Mouse (Mus musculus) neural tube, embryonic 14.5 days (tissue): ENCODE results near the gene Cd48. TPM values are rescaled to one million over a fixed set of nuclear protein-coding genes. Genes with fewer than 3 reads are reported as not detected.

Experiments
- ATAC-seq: fragments of 200-750 bp; cut with Nextera tagmentation; 2 replicates; pipeline ENCODE4 v1.8.0; 2017; ENCODE audit warnings: low read depth, mild to moderate bottlenecking, moderate TSS enrichment, moderate library complexity
- H3K27ac ChIP-seq: fragments of 300-500 bp; sonication (generic); 2 replicates; pipeline ENCODE4 v1.5.1; 2014; ENCODE audit warnings: low read depth, mild to moderate bottlenecking, control low read depth, low read length, moderate library complexity, mixed read lengths
- H3K27me3 ChIP-seq: fragments of 300-500 bp; sonication (generic); 2 replicates; pipeline ENCODE4 v1.6.1; 2014; ENCODE audit warnings: low read length; ENCODE audit not compliant: control insufficient read depth, insufficient read depth
- H3K36me3 ChIP-seq: fragments of 300-500 bp; sonication (generic); 2 replicates; pipeline ENCODE4 v1.6.1; 2014; ENCODE audit warnings: low read length, mixed read lengths; ENCODE audit not compliant: control insufficient read depth, insufficient read depth
- H3K4me1 ChIP-seq: fragments of 300-500 bp; sonication (generic); 2 replicates; pipeline ENCODE4 v1.6.1; 2014; ENCODE audit warnings: low read length; ENCODE audit not compliant: control insufficient read depth, insufficient read depth
- H3K4me2 ChIP-seq: fragments of 300-500 bp; sonication (generic); 2 replicates; pipeline ENCODE4 v1.6.1; 2014; ENCODE audit warnings: mild to moderate bottlenecking, low read depth, low read length, control low read depth
- H3K4me3 ChIP-seq: fragments of 300-500 bp; sonication (generic); 2 replicates; pipeline ENCODE4 v1.5.1; 2014; ENCODE audit warnings: low read depth, low read length, control low read depth, mixed read lengths
- H3K9ac ChIP-seq: fragments of 300-500 bp; sonication (generic); replicated peaks from 2 replicates; pipeline ENCODE4 v1.6.1; 2014; ENCODE audit warnings: low read depth, mild to moderate bottlenecking, control low read depth, low read length, mixed read lengths
- H3K9me3 ChIP-seq: fragments of 300-500 bp; sonication (generic); 2 replicates; pipeline ENCODE4 v1.6.1; 2016; ENCODE audit warnings: low read length; ENCODE audit not compliant: control insufficient read depth
- WGBS: fragments of 180-500 bp; shearing (Covaris S2); extraction: QIAGEN DNeasy Blood & Tissue Kit; methylation state at CpG from one replicate; pipeline ENCODE4 v1.1.7; 2014; 5-methylcytosine and 5-hydroxymethylcytosine counted together
- microRNA-seq: library from miRNA; unstranded; fragments of <30 nt; microRNA quantifications from one replicate; pipeline ENCODE4, GENCODE M21; 2016
- polyA plus RNA-seq: library from polyadenylated mRNA; unstranded; fragments of >200 nt; fragmentation: Nextera tagmentation; extraction: Ambion mirVana; gene quantifications from 2 replicates; pipeline ENCODE4 v1.2.1, GENCODE M21; 2014

The Cd48 gene
- polyA plus RNA-seq, 1 experiment from 2014 or later = 0.40 TPM

GRCm38 (mm10) chr1:171731195-171731594 is 49.4 kb downstream of the Cd48 start:
- Histone ChIP-seq H3K9me3 (no peaks in the 10 kb centered on the region), H3K9ac (no peak overlapping the region), H3K27ac (no peak overlapping the region), H3K4me3 (no peak overlapping the region), H3K4me1 (no peaks in the 10 kb centered on the region), H3K27me3 (no peaks in the 10 kb centered on the region), H3K36me3 (no peaks in the 10 kb centered on the region), H3K4me2 (no peak overlapping the region)
- no peak for ATAC-seq

- H3K27ac ChIP-seq = no peak overlapping the region
- no peak overlapping the region for H3K4me2 ChIP-seq
- WGBS = 88% methylated on average over 6 of the region's 6 CpGs
- no peak overlapping the region for H3K9ac ChIP-seq
- H3K9me3 ChIP-seq = no peaks in the 10 kb centered on the region
- no peaks in the 10 kb centered on the region for H3K27me3 ChIP-seq
- no peaks in the 10 kb centered on the region for H3K36me3 ChIP-seq
- no peak overlapping the region for H3K4me3 ChIP-seq
- ATAC-seq = no peak
- H3K4me1 ChIP-seq = no peaks in the 10 kb centered on the region
Measured at GRCm38 (mm10) chr1:171734898-171735297, 53.1 kb downstream of the Cd48 start.

- H3K9ac ChIP-seq = no peak overlapping the region
- H3K9me3 ChIP-seq = no peaks in the 10 kb centered on the region
- no peak overlapping the region for H3K27ac ChIP-seq
- H3K4me3 ChIP-seq = no peak overlapping the region
- H3K36me3 ChIP-seq = no peaks in the 10 kb centered on the region
- H3K4me1 ChIP-seq = no peaks in the 10 kb centered on the region
- H3K27me3 ChIP-seq = no peaks in the 10 kb centered on the region
- WGBS = 89% methylated on average over 3 of the region's 3 CpGs
- H3K4me2 ChIP-seq = no peak overlapping the region
- ATAC-seq = no peak
Measured at GRCm38 (mm10) chr1:171748127-171748969, 66.5 kb downstream of the Cd48 start.

Small RNA genes within 50 kb of the gene (microRNA-seq; reads per million reads assigned to microRNA genes)
- not detected for gene Mir7683

Other genes starting within 250 kb of the Cd48 start
- 8.0 and 13.5 TPM in 2 replicates for gene F11r, start 244.5 kb upstream of the Cd48 start, polyA plus RNA-seq
- gene Alyref2, start 178.5 kb upstream of the Cd48 start, polyA plus RNA-seq = 30.1 and 32.7 TPM in 2 replicates
- gene Itln1, start 146.7 kb upstream of the Cd48 start, polyA plus RNA-seq = not detected in 2 replicates
- gene Cd244a, start 122.8 kb upstream of the Cd48 start, polyA plus RNA-seq = not detected in 2 replicates
- not detected in 2 replicates for gene Ly9, start 74.6 kb upstream of the Cd48 start, polyA plus RNA-seq
- gene Slamf7, start 29.0 kb upstream of the Cd48 start, polyA plus RNA-seq = not detected in 2 replicates
- 0.09 TPM in 2 replicates for gene Slamf1, start 85.1 kb downstream of the Cd48 start, polyA plus RNA-seq
- gene Cd84, start 157.7 kb downstream of the Cd48 start, polyA plus RNA-seq = 0.95 and 1.5 TPM in 2 replicates
- gene Gm10521, start 213.7 kb downstream of the Cd48 start, polyA plus RNA-seq = not detected in 2 replicates
- 0.13 TPM in 1 of 2 replicates, not detected in the other for gene Slamf6, start 235.5 kb downstream of the Cd48 start, polyA plus RNA-seq